Mouse (Mus musculus): Measurements from ENCODE around the gene Crybg2. TPM values are rescaled to one million over a fixed set of nuclear protein-coding genes. Genes with fewer than 3 reads are reported as not detected.

Gene Crybg2
- polyA plus RNA-seq, 1 experiment from 2014 or later = 0.53 TPM

DNA sequence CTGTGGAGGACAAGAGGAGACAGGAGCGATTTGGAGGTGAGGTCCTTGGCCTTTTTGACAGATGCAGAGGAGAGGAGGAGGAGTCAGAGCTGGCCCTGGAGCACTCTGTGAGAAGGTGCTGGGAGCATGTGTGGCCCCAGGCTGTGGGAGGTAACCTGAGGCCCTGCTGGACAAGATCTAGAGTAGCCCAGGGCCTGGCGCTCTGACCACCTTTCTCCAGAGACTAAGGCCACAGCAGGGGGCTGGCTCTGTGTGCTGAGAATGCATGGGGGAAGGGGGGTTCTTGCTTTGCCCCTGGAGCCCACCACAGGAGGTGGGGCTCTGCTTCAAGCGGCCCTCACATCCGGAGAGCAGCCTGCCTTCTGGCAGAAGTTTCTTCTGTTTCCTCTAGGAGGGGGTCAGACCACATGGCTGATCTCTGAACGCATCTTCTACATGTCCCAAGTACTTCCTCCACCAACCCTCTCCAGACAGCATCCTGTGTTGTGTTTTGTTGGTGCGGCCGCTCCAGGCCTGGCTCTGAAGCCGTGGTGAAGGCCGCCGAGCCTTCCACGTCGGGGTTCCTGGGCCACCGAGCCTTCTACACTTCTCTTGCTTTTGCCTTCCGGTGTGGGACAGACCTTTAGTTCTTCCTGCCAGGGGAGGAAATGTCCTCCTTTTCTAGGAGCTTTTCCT, 57.6 kb downstream of the Crybg2 start:
- H3K4me2 ChIP-seq = no peak overlapping the region
- ATAC-seq = no peak
- H3K4me3 ChIP-seq = no peak overlapping the region
- no peaks in the 10 kb centered on the region for H3K27me3 ChIP-seq
- peaks cover 3% of the 10 kb centered on the region; the same call in 1 of the 2 replicates for H3K4me1 ChIP-seq
- no peaks in the 10 kb centered on the region for H3K36me3 ChIP-seq (ENCODE audit: poor library complexity, severe bottlenecking)
- no peak overlapping the region for H3K9ac ChIP-seq
- H3K27ac ChIP-seq = no peak overlapping the region
- no peaks in the 10 kb centered on the region for H3K9me3 ChIP-seq (replicated peaks)
- 71% methylated on average over 14 of the region's 14 CpGs for WGBS

- ATAC-seq = no peak
- Histone ChIP-seq H3K27ac (no peak overlapping the region), H3K4me1 (no peaks in the 10 kb centered on the region), H3K4me2 (no peak overlapping the region), H3K9me3 (replicated peaks) (no peaks in the 10 kb centered on the region), H3K4me3 (no peak overlapping the region), H3K36me3 (ENCODE audit: poor library complexity, severe bottlenecking) (no peaks in the 10 kb centered on the region), H3K27me3 (no peaks in the 10 kb centered on the region), H3K9ac (no peak overlapping the region)
- 82% methylated on average over 5 of the region's 5 CpGs for WGBS
Observed at GRCm38 (mm10) chr4:134119042-134119441, 58.4 kb downstream of the Crybg2 start.

- no peak for ATAC-seq
- Histone ChIP-seq H3K27ac (no peak overlapping the region), H3K27me3 (no peaks in the 10 kb centered on the region), H3K4me1 (no peaks in the 10 kb centered on the region), H3K4me3 (no peak overlapping the region), H3K9ac (0 out of 2 replicates have a peak overlapping the region, but pooled peaks have one; percentile 13), H3K36me3 (ENCODE audit: poor library complexity, severe bottlenecking) (no peaks in the 10 kb centered on the region), H3K4me2 (no peak overlapping the region), H3K9me3 (replicated peaks) (no peaks in the 10 kb centered on the region)
- 56% methylated on average over 9 of the region's 9 CpGs for WGBS
Observed at GRCm38 (mm10) chr4:134119644-134120043, 59.0 kb downstream of the Crybg2 start.

DNA sequence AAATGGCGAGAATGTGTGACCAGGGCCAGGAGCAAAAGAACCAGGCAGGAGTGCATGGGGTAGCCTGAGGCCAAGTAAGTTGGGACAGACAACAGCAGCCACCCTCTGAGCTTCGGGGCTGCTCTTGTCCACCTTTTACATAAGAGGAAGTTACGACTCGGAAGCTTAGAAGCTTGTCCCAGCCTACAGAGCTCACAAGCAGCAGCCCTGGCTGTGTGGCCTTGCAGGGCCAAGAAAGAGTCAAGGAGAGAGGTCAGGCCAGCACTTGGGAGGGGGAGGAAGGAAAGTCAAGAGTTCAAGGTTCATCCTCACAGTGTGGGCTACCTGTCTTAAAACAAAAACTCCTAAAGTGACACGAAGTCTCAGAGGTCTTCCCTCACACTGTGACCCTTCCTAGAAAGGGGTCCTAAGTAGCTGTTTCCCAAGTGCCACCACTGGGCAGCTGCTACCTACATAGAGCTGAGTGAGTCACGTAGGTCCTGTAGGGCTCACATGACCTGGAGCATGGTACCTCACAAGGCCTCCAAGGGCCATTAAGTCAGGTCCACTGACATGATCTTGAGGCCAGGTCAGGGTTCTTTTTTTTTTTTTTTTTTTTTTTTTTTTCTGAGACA, 59.7 kb downstream of the Crybg2 start:
- 82% methylated on average over 6 of the region's 6 CpGs for WGBS

DNA sequence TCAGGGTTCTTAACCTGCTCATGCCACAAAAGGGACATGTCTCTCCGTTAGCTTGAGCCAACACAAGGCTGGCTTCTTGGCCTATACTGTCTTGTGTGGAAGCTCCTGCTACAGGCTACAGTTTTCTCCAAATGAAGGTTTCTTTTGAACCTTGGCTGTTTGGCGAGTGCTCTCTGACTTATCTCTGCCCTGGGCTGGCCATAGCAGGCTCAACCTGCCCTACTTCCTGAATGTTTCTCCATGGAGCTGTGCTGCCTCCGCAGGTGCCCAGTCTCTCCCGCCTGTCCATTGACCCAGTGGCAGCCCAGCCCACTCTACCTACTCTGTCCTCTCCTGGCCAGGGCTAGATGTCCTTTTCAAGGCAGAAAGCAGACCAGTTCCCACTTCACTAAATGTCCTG, 60.3 kb downstream of the Crybg2 start:
- Histone ChIP-seq H3K27ac (no peak overlapping the region), H3K4me3 (no peak overlapping the region), H3K27me3 (no peaks in the 10 kb centered on the region), H3K4me2 (no peak overlapping the region), H3K4me1 (no peaks in the 10 kb centered on the region), H3K9ac (no peak overlapping the region), H3K36me3 (ENCODE audit: poor library complexity, severe bottlenecking) (no peaks in the 10 kb centered on the region), H3K9me3 (replicated peaks) (no peaks in the 10 kb centered on the region)
- 87% methylated on average over 4 of the region's 4 CpGs for WGBS
- ATAC-seq = no peak

More for the DNA sequence above, 59.7 kb downstream of the Crybg2 start:
- Histone ChIP-seq H3K9me3 (replicated peaks) (no peaks in the 10 kb centered on the region), H3K4me1 (no peaks in the 10 kb centered on the region), H3K27ac (no peak overlapping the region), H3K9ac (no peak overlapping the region), H3K36me3 (ENCODE audit: poor library complexity, severe bottlenecking) (no peaks in the 10 kb centered on the region), H3K4me3 (no peak overlapping the region), H3K4me2 (no peak overlapping the region), H3K27me3 (no peaks in the 10 kb centered on the region)
- no peak for ATAC-seq

GRCm38 (mm10) chr4:134121571-134121970, 61.0 kb downstream of the Crybg2 start:
- Histone ChIP-seq H3K4me1 (no peaks in the 10 kb centered on the region), H3K27ac (no peak overlapping the region), H3K9me3 (replicated peaks) (no peaks in the 10 kb centered on the region), H3K9ac (no peak overlapping the region), H3K4me2 (no peak overlapping the region), H3K27me3 (no peaks in the 10 kb centered on the region), H3K36me3 (ENCODE audit: poor library complexity, severe bottlenecking) (no peaks in the 10 kb centered on the region), H3K4me3 (no peak overlapping the region)
- ATAC-seq = no peak
- WGBS = 57% methylated on average over 4 of the region's 4 CpGs

- Histone ChIP-seq H3K4me1 (peaks cover 5% of the 10 kb centered on the region; the same call in 1 of the 2 replicates), H3K27ac (no peak overlapping the region), H3K9me3 (replicated peaks) (no peaks in the 10 kb centered on the region), H3K27me3 (no peaks in the 10 kb centered on the region), H3K4me3 (no peak overlapping the region), H3K4me2 (no peak overlapping the region), H3K36me3 (ENCODE audit: poor library complexity, severe bottlenecking) (no peaks in the 10 kb centered on the region), H3K9ac (no peak overlapping the region)
- WGBS = 59% methylated on average over 3 of the region's 3 CpGs
- ATAC-seq = no peak
Observed at GRCm38 (mm10) chr4:134122281-134122680, 61.7 kb downstream of the Crybg2 start.

- no peaks in the 10 kb centered on the region for H3K27me3 ChIP-seq
- H3K4me1 ChIP-seq = peaks cover 13% of the 10 kb centered on the region
- ATAC-seq = no peak
- WGBS = 94% methylated on average over 6 of the region's 6 CpGs
- no peaks in the 10 kb centered on the region for H3K36me3 ChIP-seq (ENCODE audit: poor library complexity, severe bottlenecking)
- H3K27ac ChIP-seq = no peak overlapping the region
- no peaks in the 10 kb centered on the region for H3K9me3 ChIP-seq (replicated peaks)
- H3K4me2 ChIP-seq = no peak overlapping the region
- no peak overlapping the region for H3K9ac ChIP-seq
- no peak overlapping the region for H3K4me3 ChIP-seq
Observed at GRCm38 (mm10) chr4:134123147-134123546, 62.5 kb downstream of the Crybg2 start.

DNA sequence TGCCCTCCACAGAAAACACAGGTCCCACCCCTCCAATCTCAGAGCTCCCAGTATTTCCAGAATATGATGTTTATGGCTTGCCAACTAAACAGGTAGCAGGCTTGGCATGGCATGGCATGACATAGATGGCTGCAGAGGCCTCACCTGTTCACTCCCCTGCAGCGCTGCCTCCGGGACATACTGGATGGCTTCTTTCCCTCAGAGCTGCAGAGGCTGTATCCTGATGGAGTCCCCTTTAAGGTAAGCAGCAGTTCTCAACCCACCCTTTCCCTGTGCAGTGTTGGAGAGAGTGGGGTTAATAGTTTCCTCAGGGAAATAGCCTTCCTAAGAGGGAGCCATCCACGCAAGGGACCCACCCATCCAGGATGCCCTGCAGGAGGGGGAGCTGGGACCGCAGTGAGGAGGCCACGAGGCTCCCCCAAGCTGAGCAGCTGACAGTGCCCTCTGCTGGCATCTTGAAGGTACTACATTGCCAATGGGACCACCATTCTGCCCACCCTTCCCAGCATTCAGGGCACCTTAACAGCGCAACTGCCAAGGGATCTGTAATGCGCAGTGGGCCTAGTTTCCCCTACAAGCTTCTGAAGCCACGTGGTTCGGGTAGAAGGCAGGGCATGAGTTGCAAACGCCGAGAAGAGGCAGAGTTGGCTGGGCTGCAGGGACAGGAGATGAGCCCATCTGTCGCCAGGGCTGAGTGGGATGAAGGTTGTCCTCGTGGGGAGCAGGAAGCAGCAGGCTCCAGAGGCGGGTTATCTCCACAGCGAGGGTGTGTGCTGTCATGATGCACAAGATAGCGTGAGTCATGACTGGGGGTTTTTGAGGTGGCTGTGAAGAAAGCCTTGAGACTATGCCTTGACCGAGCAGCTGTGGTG, 63.3 kb downstream of the Crybg2 start:
- 28% methylated on average over 17 of the region's 17 CpGs for WGBS
- Histone ChIP-seq H3K36me3 (ENCODE audit: poor library complexity, severe bottlenecking) (no peaks in the 10 kb centered on the region), H3K9me3 (replicated peaks) (no peaks in the 10 kb centered on the region), H3K27me3 (no peaks in the 10 kb centered on the region), H3K4me2 (no peak overlapping the region), H3K9ac (peak overlapping the region; percentile 16; the same call in 1 of the 2 replicates), H3K4me3 (no peak overlapping the region), H3K4me1 (peaks cover 15% of the 10 kb centered on the region), H3K27ac (no peak overlapping the region)
- ATAC-seq = no peak

- H3K9ac ChIP-seq = no peak overlapping the region
- 89% methylated on average over 15 of the region's 15 CpGs for WGBS
- no peak overlapping the region for H3K27ac ChIP-seq
- ATAC-seq = no peak
- no peak overlapping the region for H3K4me3 ChIP-seq
- H3K36me3 ChIP-seq (ENCODE audit: poor library complexity, severe bottlenecking) = peaks cover 5% of the 10 kb centered on the region
- H3K4me1 ChIP-seq = peaks cover 21% of the 10 kb centered on the region
- no peaks in the 10 kb centered on the region for H3K9me3 ChIP-seq (replicated peaks)
- H3K4me2 ChIP-seq = no peak overlapping the region
- no peaks in the 10 kb centered on the region for H3K27me3 ChIP-seq
Observed at GRCm38 (mm10) chr4:134125383-134126060, 64.9 kb downstream of the Crybg2 start.

DNA sequence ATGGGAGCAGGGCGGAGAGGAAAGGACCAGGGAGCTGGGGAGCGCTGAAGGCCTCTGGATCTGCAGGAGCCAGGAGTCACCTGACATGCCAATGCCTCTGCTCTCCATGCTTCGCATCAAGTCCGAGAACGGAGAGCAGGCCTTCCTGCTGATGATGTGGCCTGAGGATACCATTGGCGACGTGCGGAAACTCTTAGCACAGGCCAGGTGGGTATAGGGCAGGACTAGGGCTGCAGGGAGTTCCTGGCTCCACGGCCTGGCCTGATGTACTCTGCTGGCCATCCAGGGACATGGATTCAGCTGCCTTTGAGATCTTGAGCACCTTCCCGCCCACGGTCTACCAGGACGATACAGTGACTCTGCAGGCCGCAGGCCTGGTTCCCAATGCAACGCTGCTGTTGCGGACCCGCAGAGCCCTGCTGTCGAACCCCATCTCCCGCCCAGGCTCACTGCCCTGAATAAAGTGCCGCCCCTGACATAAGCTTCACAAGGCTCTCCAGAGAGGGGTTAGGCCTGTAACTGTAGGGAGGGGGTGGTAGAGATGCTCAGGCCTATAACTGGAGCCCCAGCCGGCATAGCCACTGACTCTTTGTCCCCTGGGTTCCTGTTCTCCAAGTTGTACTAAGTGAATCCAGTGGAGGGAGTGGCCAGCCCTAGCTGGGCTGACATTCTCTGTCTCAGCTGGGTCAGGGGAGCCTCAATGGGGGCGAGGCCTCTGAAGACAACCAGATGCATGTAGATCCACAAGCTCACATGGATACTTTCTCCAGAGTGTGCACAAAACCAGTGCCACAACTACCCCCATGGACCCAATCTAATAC, 65.9 kb downstream of the Crybg2 start:
- Histone ChIP-seq H3K4me2 (no peak overlapping the region), H3K4me1 (peaks cover 21% of the 10 kb centered on the region), H3K27ac (no peak overlapping the region), H3K4me3 (no peak overlapping the region), H3K9me3 (replicated peaks) (no peaks in the 10 kb centered on the region), H3K36me3 (ENCODE audit: poor library complexity, severe bottlenecking) (peaks cover 14% of the 10 kb centered on the region), H3K27me3 (no peaks in the 10 kb centered on the region), H3K9ac (peak overlapping the region; percentile 40)
- no peak for ATAC-seq
- 89% methylated on average over 21 of the region's 21 CpGs for WGBS
